Mouse (Mus musculus) testis, postnatal 14 days (tissue): ENCODE measurements around the gene Camk2b.

ENCODE experiments used
- DNase-seq: peaks from one replicate; pipeline ENCODE4 v3.0.0; 2021; ENCODE audit warnings: low spot score

Camk2b gene

GRCm38 (mm10) chr11:6050066-6050560 is 16.0 kb downstream of the Camk2b start:
- DNase-seq, result no peak

- DNase-seq, result no peak
These were observed 18.0 kb downstream of the Camk2b start for GRCm38 (mm10) chr11:6048208-6048607.

GRCm38 (mm10) chr11:6038929-6039328 is 27.2 kb downstream of the Camk2b start:
- no peak for DNase-seq

- DNase-seq, result no peak
These were observed 28.5 kb downstream of the Camk2b start for GRCm38 (mm10) chr11:6037686-6038085.

GRCm38 (mm10) chr11:6037198-6037597 is 29.0 kb downstream of the Camk2b start:
- DNase-seq, result no peak

- DNase-seq, result no peak
These were observed 29.7 kb downstream of the Camk2b start for GRCm38 (mm10) chr11:6036477-6036876.

- DNase-seq, result no peak
These were observed 30.6 kb downstream of the Camk2b start for GRCm38 (mm10) chr11:6035521-6035920.

GRCm38 (mm10) chr11:6034740-6035139 is 31.4 kb downstream of the Camk2b start:
- no peak for DNase-seq

GRCm38 (mm10) chr11:6033801-6034200 is 32.4 kb downstream of the Camk2b start:
- no peak for DNase-seq

- DNase-seq, result no peak
These were observed 33.0 kb downstream of the Camk2b start for GRCm38 (mm10) chr11:6033147-6033546.

- peak; percentile 35 for DNase-seq
These were observed 35.5 kb downstream of the Camk2b start for GRCm38 (mm10) chr11:6030650-6031049.

GRCm38 (mm10) chr11:6029790-6030189 is 36.4 kb downstream of the Camk2b start:
- no peak for DNase-seq

GRCm38 (mm10) chr11:6028911-6029310 is 37.3 kb downstream of the Camk2b start:
- DNase-seq, result no peak

GRCm38 (mm10) chr11:6026361-6026760 is 39.8 kb downstream of the Camk2b start:
- DNase-seq, result no peak

- DNase-seq, result no peak
These were observed 41.1 kb downstream of the Camk2b start for GRCm38 (mm10) chr11:6024923-6025652.

GRCm38 (mm10) chr11:6020897-6021839 is 45.0 kb downstream of the Camk2b start:
- DNase-seq, result no peak

- DNase-seq, result no peak
These were observed 45.8 kb downstream of the Camk2b start for GRCm38 (mm10) chr11:6020360-6020759.

GRCm38 (mm10) chr11:6018218-6019010 is 47.7 kb downstream of the Camk2b start:
- no peak for DNase-seq

- DNase-seq, result no peak
These were observed 48.5 kb downstream of the Camk2b start for GRCm38 (mm10) chr11:6017484-6018140.

GRCm38 (mm10) chr11:6016797-6017395 is 49.3 kb downstream of the Camk2b start:
- DNase-seq, result no peak

- DNase-seq, result no peak
These were observed 49.8 kb downstream of the Camk2b start for GRCm38 (mm10) chr11:6016368-6016767.
